21 mouse cellular contexts compared by ENCODE assay signal in the genomic region with DNA sequence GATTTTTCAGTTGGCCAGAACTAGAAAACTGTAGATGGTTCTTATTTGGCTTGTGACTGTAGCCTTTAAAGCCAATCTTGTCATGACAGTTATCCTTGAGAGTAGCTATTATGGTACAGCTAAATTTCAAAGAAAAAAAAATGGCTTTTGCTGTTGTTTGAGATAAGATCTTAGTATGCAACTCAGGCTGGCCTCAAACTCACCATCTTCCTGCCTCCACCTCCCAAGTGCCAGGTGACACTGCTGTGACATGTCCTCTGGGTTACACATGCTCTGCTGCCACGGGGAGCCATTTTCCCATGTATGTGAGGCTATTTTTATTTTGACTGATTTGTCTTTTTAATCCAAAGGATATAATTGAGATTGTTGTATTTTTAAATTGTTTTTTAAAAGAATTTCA.
DNase-seq lines count a peak whose midpoint lies in the region; TF ChIP-seq lines count a peak whose summit lies in the region.
"Had no signal": no experiment of that assay in that cellular context is flagged by ENCODE, and none has a peak within 500 bp of the region (broad histone marks: within the 10 kb centered on the region; RNA-seq: fewer than 3 reads in every experiment).

No protein-coding gene starts in this region.

- WGBS in thymus, adult 2 months, result 8% methylated on average over 1 of the region's 1 CpGs

- no peaks in the 10 kb centered on the region for H3K27me3 ChIP-seq in thymus, adult 2 months (ENCODE audit: control insufficient read depth, insufficient read depth, low read length)
- H3K27me3 ChIP-seq: embryonic facial prominence, embryonic 12.5 days; embryonic facial prominence, embryonic 15.5 days; heart, embryonic 12.5 days; heart, embryonic 15.5 days; hindbrain, embryonic 12.5 days; hindbrain, embryonic 15.5 days; intestine, embryonic 15.5 days had no signal

- no peak overlapping the region for H3K4me3 ChIP-seq in thymus, adult 2 months (ENCODE audit: control insufficient read depth, insufficient read depth, low read length)
- H3K4me3 ChIP-seq: embryonic facial prominence, embryonic 12.5 days; embryonic facial prominence, embryonic 15.5 days; heart, embryonic 12.5 days; heart, embryonic 15.5 days; hindbrain, embryonic 12.5 days; hindbrain, embryonic 15.5 days; intestine, embryonic 15.5 days had no signal

- H3K27ac ChIP-seq in thymus, adult 2 months (ENCODE audit: control insufficient read depth, insufficient read depth, low read length), result no peak overlapping the region
- H3K27ac ChIP-seq: embryonic facial prominence, embryonic 12.5 days; embryonic facial prominence, embryonic 15.5 days; heart, embryonic 15.5 days; hindbrain, embryonic 12.5 days; hindbrain, embryonic 15.5 days; intestine, embryonic 15.5 days had no signal

- peaks cover 21% of the 10 kb centered on the region for H3K4me1 ChIP-seq in thymus, adult 2 months (replicated peaks; ENCODE audit: control insufficient read depth, insufficient read depth, low read length)

- no peak for TF ChIP-seq CTCF in thymus, adult 2 months (IDR thresholded peaks at IDR 0.05; ENCODE audit: borderline replicate concordance, control insufficient read depth, extremely low read depth, insufficient read depth, low read length, poor library complexity)

- no peaks in the 10 kb centered on the region for H3K36me3 ChIP-seq in thymus, adult 2 months (ENCODE audit: control insufficient read depth, insufficient read depth, low read length)
- H3K36me3 ChIP-seq: embryonic facial prominence, embryonic 12.5 days; embryonic facial prominence, embryonic 15.5 days; heart, embryonic 15.5 days; hindbrain, embryonic 12.5 days; hindbrain, embryonic 15.5 days; intestine, embryonic 15.5 days had no signal

- DNase-seq in thymus, postnatal 14 days, result peak; percentile 50
- no peak for DNase-seq in thymus, adult 2 months
- peak; percentile 53 for DNase-seq in CD4-positive, CD25-positive, alpha-beta regulatory T cell, adult 2 months (ENCODE audit: low read depth, low spot score)
- DNase-seq in T-cell, adult 2 months (ENCODE audit: low spot score), result peak; percentile 16
- peak; percentile 35 for DNase-seq in thymus, postnatal 4 days
- no peak for DNase-seq in spleen, postnatal 36 days (ENCODE audit: low spot score in 2 of 2)
- no peak for DNase-seq in ovary, adult 18-20 months (ENCODE audit: low spot score)
- DNase-seq: adrenal gland, postnatal 10 days; adrenal gland, postnatal 36 days; cerebellum, adult 9-11 months; cerebellum, postnatal 25 days; forebrain, postnatal 0 days; gastrocnemius, postnatal 25 days; heart, adult 18-20 months had no signal

- no peak for TF ChIP-seq POLR2A in thymus, adult 2 months (IDR thresholded peaks at IDR 0.05; ENCODE audit: control insufficient read depth, extremely low read depth, insufficient read depth, low read length, poor library complexity)

Comparison
In these comparisons a context has a peak if more than half of its experiments do, and no peak if none do; other contexts are left out.
1. DNase-seq: peak in thymus, postnatal 14 days (single experiment), CD4-positive, CD25-positive, alpha-beta regulatory T cell, adult 2 months (single experiment), T-cell, adult 2 months (single experiment) and thymus, postnatal 4 days (single experiment); none in thymus, adult 2 months (single experiment), spleen, postnatal 36 days (0 of 2) and ovary, adult 18-20 months (single experiment).